Mouse (Mus musculus): ENCODE data around the gene Aloxe3. TPM values are rescaled to one million over a fixed set of nuclear protein-coding genes. Genes with fewer than 3 reads are reported as not detected.
A peak's percentile ranks its signal among the peaks of the same experiment; 100 is the strongest.

Aloxe3 gene
- 0.14 TPM for polyA plus RNA-seq (2012; fragmentation: generic; extraction: Trizol)
- long read RNA-seq, experiment 1, partial matches to known transcripts = 0 of 1 reads
- long read RNA-seq, experiment 1, other reads (novel, unspliced or antisense) = 1 of 1 reads
- long read RNA-seq, experiment 2 = 0 reads

DNA sequence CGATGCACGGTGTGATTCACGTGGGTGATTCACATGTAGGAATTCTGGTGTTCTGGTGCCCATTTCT lies at the start of gene Aloxe3:
Gene Aloxe3, plus strand, starts transcription at position 45 of the 67 bp plus-strand sequence.
- TF ChIP-seq MYOG (IDR thresholded peaks at IDR 0.05; ENCODE audit: control insufficient read depth, extremely low read depth, insufficient read length) = no peak
- no peak for TF ChIP-seq CEBPB (IDR thresholded peaks at IDR 0.05; ENCODE audit: low read depth)
- no peaks in the 10 kb centered on the region for H3K36me3 ChIP-seq (ENCODE audit: control insufficient read depth, insufficient read depth)
- no peaks in the 10 kb centered on the region for H3K27me3 ChIP-seq (ENCODE audit: control insufficient read depth, insufficient read depth, insufficient read length)

DNA sequence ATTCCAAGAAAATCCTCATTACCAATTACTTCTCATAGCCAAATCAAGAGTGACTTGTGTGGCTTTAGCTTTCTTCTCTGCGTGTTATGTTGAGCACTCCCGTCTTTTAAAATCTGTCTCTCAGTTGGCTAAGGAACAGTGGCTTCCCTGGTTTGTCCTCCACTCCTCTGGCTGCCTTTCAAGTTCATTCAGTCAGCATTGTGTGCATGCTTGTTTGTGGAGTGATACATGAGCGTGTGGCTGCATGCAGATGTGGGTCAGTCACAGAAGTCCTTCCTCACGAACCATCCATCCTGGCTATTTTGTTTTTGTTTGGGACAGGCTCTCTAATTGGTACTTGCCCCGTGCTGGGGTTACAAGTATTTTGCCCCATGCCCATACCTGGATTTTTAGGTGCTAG lies 49.1 kb upstream of the Aloxe3 start:
- Histone ChIP-seq H3K79me2 (ENCODE audit: control insufficient read depth, insufficient read depth) (no peaks in the 10 kb centered on the region), H3ac (ENCODE audit: control insufficient read depth, insufficient read length, low read depth) (no peak overlapping the region), H3K36me3 (ENCODE audit: control insufficient read depth, insufficient read depth) (no peaks in the 10 kb centered on the region), H3K27me3 (ENCODE audit: control insufficient read depth, insufficient read depth, insufficient read length) (no peaks in the 10 kb centered on the region), H3K4me3 (ENCODE audit: insufficient read depth, poor library complexity, severe bottlenecking) (no peak overlapping the region), H3K79me3 (ENCODE audit: low read depth) (no peaks in the 10 kb centered on the region)
- TF ChIP-seq MYOG (IDR thresholded peaks at IDR 0.05; ENCODE audit: control insufficient read depth, extremely low read depth, insufficient read length) (no peak), FOSL1 (IDR thresholded peaks at IDR 0.05; ENCODE audit: insufficient read depth, low read length, poor library complexity, severe bottlenecking) (no peak), MAX (IDR thresholded peaks at IDR 0.05) (no peak)

More for the DNA sequence above, at the start of gene Aloxe3:
- Histone ChIP-seq H3K79me2 (ENCODE audit: control insufficient read depth, insufficient read depth) (no peaks in the 10 kb centered on the region), H3K4me3 (ENCODE audit: insufficient read depth, poor library complexity, severe bottlenecking) (peak within 1 kb of the TSS; percentile 35), H3K79me3 (ENCODE audit: low read depth) (no peaks in the 10 kb centered on the region), H3ac (ENCODE audit: control insufficient read depth, insufficient read length, low read depth) (peak within 1 kb of the TSS; percentile 52)

DNA sequence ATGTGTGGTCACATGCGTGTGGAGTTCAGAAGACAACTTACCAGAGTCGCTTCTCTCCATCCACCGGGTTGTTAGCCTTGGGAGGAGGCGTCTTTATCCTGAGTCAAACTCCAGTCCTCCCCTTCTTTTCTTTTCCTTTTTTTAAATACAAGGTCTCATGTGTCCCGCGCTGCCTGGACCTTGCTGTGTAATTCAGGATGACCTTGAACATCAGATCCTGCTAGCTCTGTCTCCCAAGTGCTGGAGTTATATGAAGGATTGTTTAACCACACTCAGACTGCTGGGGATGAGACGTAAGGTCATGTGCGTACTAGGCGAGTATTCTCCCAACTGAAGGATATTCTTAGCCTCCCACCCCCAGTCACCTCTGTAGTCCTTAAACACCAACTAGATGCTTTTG lies 48.4 kb upstream of the Aloxe3 start:
- TF ChIP-seq MYOG (IDR thresholded peaks at IDR 0.05; ENCODE audit: control insufficient read depth, extremely low read depth, insufficient read length) (no peak), CTCF (IDR thresholded peaks at IDR 0.05; ENCODE audit: control insufficient read depth, insufficient read depth, insufficient read length) (no peak), CEBPB (IDR thresholded peaks at IDR 0.05; ENCODE audit: low read depth) (no peak), MAX (IDR thresholded peaks at IDR 0.05) (no peak), FOSL1 (IDR thresholded peaks at IDR 0.05; ENCODE audit: insufficient read depth, low read length, poor library complexity, severe bottlenecking) (no peak)
- Histone ChIP-seq H3ac (ENCODE audit: control insufficient read depth, insufficient read length, low read depth) (no peak overlapping the region), H3K36me3 (ENCODE audit: control insufficient read depth, insufficient read depth) (no peaks in the 10 kb centered on the region), H3K79me3 (ENCODE audit: low read depth) (no peaks in the 10 kb centered on the region), H3K4me3 (ENCODE audit: insufficient read depth, poor library complexity, severe bottlenecking) (no peak overlapping the region), H3K27me3 (ENCODE audit: control insufficient read depth, insufficient read depth, insufficient read length) (no peaks in the 10 kb centered on the region), H3K79me2 (ENCODE audit: control insufficient read depth, insufficient read depth) (no peaks in the 10 kb centered on the region)

DNA sequence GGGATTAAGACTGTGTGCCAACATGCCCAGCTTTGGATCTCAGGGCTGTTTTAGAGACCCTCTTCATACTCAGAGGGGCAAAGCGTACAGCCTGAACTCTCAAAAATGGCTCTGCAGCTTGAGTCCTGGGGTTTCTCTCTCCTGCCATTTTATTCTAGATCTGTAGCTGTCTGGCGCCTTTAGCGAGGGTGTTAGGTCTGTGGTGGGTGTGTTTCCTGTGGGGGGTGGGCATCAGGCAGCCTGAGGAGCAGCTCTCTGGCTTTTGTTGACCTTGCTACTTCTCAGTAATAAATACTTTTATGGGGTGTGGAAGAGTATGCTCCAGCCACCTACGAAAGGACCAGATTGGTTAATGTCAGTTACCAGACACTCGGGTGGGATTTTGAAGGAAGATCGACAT lies 47.7 kb upstream of the Aloxe3 start:
- Histone ChIP-seq H3K79me2 (ENCODE audit: control insufficient read depth, insufficient read depth) (no peaks in the 10 kb centered on the region), H3K4me3 (ENCODE audit: insufficient read depth, poor library complexity, severe bottlenecking) (no peak overlapping the region), H3ac (ENCODE audit: control insufficient read depth, insufficient read length, low read depth) (no peak overlapping the region)

DNA sequence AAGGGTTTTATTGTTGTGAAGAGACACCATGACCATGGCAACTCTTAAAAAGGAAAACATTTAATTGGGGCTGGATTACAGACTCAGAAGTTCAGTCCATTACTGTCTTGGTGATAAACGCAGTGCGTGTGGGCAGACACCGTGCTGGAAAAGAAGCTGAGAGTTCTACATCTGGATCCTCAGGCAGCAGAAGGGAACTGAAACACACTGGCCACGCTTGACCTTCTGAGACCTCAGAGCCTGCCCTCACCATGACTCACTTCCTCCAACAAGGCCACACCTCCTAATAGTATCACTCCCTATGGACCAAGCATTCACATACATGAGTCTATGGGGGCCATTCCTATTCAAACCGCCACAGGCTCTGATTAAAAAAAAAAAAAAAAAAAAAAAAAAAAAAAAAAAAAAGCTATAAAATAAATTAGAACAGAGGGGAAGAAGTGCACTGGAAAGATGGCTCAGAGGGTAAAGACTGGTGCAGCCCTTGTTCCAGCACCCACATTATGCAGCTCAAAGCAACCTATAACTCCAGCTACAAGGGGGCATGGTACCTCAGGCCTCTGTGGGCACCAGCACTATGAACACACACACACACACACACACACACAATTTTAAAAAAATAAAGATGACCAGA lies 46.8 kb upstream of the Aloxe3 start:
- Histone ChIP-seq H3K36me3 (ENCODE audit: control insufficient read depth, insufficient read depth) (no peaks in the 10 kb centered on the region), H3K27me3 (ENCODE audit: control insufficient read depth, insufficient read depth, insufficient read length) (no peaks in the 10 kb centered on the region), H3ac (ENCODE audit: control insufficient read depth, insufficient read length, low read depth) (no peak overlapping the region), H3K79me3 (ENCODE audit: low read depth) (no peaks in the 10 kb centered on the region), H3K79me2 (ENCODE audit: control insufficient read depth, insufficient read depth) (no peaks in the 10 kb centered on the region), H3K4me3 (ENCODE audit: insufficient read depth, poor library complexity, severe bottlenecking) (no peak overlapping the region)
- peak; percentile 66 for TF ChIP-seq MAX (IDR thresholded peaks at IDR 0.05)
- TF ChIP-seq FOSL1 (IDR thresholded peaks at IDR 0.05; ENCODE audit: insufficient read depth, low read length, poor library complexity, severe bottlenecking) = peak; percentile 36
- no peak for TF ChIP-seq CEBPB (IDR thresholded peaks at IDR 0.05; ENCODE audit: low read depth)
- TF ChIP-seq MYOD1 (IDR thresholded peaks at IDR 0.05; ENCODE audit: control insufficient read depth, insufficient read length, low read depth) = no peak

More for the DNA sequence above, 47.7 kb upstream of the Aloxe3 start:
- Histone ChIP-seq H3K27me3 (ENCODE audit: control insufficient read depth, insufficient read depth, insufficient read length) (no peaks in the 10 kb centered on the region), H3K79me3 (ENCODE audit: low read depth) (no peaks in the 10 kb centered on the region), H3K36me3 (ENCODE audit: control insufficient read depth, insufficient read depth) (no peaks in the 10 kb centered on the region)
- no peak for TF ChIP-seq USF1 (IDR thresholded peaks at IDR 0.05; ENCODE audit: low read depth)
- TF ChIP-seq CTCF (IDR thresholded peaks at IDR 0.05; ENCODE audit: control insufficient read depth, insufficient read depth, insufficient read length) = no peak
- TF ChIP-seq MYOD1 (IDR thresholded peaks at IDR 0.05; ENCODE audit: control insufficient read depth, insufficient read length, low read depth) = no peak
- TF ChIP-seq MAX (IDR thresholded peaks at IDR 0.05) = no peak
- TF ChIP-seq CEBPB (IDR thresholded peaks at IDR 0.05; ENCODE audit: low read depth) = no peak
- no peak for TF ChIP-seq FOSL1 (IDR thresholded peaks at IDR 0.05; ENCODE audit: insufficient read depth, low read length, poor library complexity, severe bottlenecking)
- no peak for TF ChIP-seq MYOG (IDR thresholded peaks at IDR 0.05; ENCODE audit: control insufficient read depth, extremely low read depth, insufficient read length)

DNA sequence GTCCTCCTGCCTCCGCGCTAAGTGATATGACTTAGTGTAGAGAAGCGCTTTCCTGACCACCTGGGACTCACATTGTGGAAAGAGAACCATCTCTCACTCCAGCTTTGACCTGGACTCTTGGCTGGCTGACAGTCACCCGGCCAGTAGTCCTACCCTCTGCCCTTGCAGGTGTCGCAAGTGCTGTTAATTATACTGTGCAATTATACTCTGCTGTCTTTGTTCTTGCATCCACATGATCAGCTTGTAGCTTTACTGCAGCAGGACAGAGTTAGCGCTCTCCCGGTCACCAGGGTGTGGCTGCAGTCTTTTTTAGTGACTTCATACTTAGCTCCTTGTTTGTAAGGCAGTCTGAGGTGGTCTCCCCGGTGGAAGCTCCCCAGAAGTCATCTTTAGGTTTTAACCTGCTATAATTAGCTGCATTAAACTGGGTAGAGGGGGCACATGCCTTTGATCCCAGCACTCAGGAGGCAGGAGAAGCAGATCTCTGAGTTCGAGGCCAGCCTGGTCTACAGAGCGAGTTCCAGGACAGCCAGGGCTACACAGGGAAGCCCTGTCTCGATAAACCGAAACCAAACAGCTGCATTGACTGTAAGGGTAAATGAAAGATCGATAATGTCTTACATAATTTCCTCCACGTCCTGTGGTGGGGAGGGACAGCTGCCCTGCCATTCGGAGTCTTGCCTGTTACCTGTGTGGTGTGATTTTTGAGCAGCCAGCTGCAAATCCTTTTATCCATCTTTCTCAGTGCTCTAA lies 45.4 kb upstream of the Aloxe3 start:
- H3K36me3 ChIP-seq (ENCODE audit: control insufficient read depth, insufficient read depth) = no peaks in the 10 kb centered on the region
- H3K27me3 ChIP-seq (ENCODE audit: control insufficient read depth, insufficient read depth, insufficient read length) = no peaks in the 10 kb centered on the region
- TF ChIP-seq CTCF (IDR thresholded peaks at IDR 0.05; ENCODE audit: control insufficient read depth, insufficient read depth, insufficient read length) (no peak), MYOD1 (IDR thresholded peaks at IDR 0.05; ENCODE audit: control insufficient read depth, insufficient read length, low read depth) (no peak), MYOG (IDR thresholded peaks at IDR 0.05; ENCODE audit: control insufficient read depth, extremely low read depth, insufficient read length) (no peak), MAX (IDR thresholded peaks at IDR 0.05) (no peak), USF1 (IDR thresholded peaks at IDR 0.05; ENCODE audit: low read depth) (no peak), FOSL1 (IDR thresholded peaks at IDR 0.05; ENCODE audit: insufficient read depth, low read length, poor library complexity, severe bottlenecking) (no peak), CEBPB (IDR thresholded peaks at IDR 0.05; ENCODE audit: low read depth) (no peak)
- no peaks in the 10 kb centered on the region for H3K79me3 ChIP-seq (ENCODE audit: low read depth)
- H3ac ChIP-seq (ENCODE audit: control insufficient read depth, insufficient read length, low read depth) = no peak overlapping the region
- H3K79me2 ChIP-seq (ENCODE audit: control insufficient read depth, insufficient read depth) = no peaks in the 10 kb centered on the region
- H3K4me3 ChIP-seq (ENCODE audit: insufficient read depth, poor library complexity, severe bottlenecking) = no peak overlapping the region

Data from C2C12 (cell line).